Mouse (Mus musculus) testis, adult 2 months (tissue): ENCODE measurements around the gene Fkrp.

ENCODE experiments used
- CTCF ChIP-seq: fragments of 200-500 bp; IDR thresholded peaks from 2 replicates; pipeline ENCODE4 v1.5.1; 2012; ENCODE audit warnings: low read depth, mild to moderate bottlenecking, inconsistent platforms, low read length, moderate library complexity; ENCODE audit not compliant: control insufficient read depth, insufficient read depth, insufficient replicate concordance
- POLR2A ChIP-seq: fragments of 200-500 bp; IDR thresholded peaks from 2 replicates; pipeline ENCODE4 v1.6.1; 2012; ENCODE audit warnings: low read depth, mild to moderate bottlenecking, inconsistent platforms, low read length, moderate library complexity; ENCODE audit not compliant: control insufficient read depth

- TF ChIP-seq POLR2A (no peak), CTCF (no peak)
Observed at GRCm38 (mm10) chr7:16761005-16761481, 55.5 kb downstream of the Fkrp start.
